Comparison of ENCODE assay signal across 9 mouse cellular contexts in genomic region chr2:163685761-163686200, GRCm38 (mm10). TPM values are rescaled to one million over a fixed set of nuclear protein-coding genes. Genes with fewer than 3 reads are reported as not detected.
A peak's percentile ranks its signal among the peaks of the same experiment; 100 is the strongest.
DNase-seq lines count a peak whose midpoint lies in the region; ATAC-seq lines count a peak whose summit lies in the region.
"Had no signal": no experiment of that assay in that cellular context is flagged by ENCODE, and none has a peak within 500 bp of the region (broad histone marks: within the 10 kb centered on the region; RNA-seq: fewer than 3 reads in every experiment).

No protein-coding gene starts in this region.

- no peak overlapping the region for H3K4me3 ChIP-seq in embryonic facial prominence, embryonic 13.5 days
- H3K4me3 ChIP-seq in embryonic facial prominence, embryonic 10.5 days, result no peak overlapping the region
- no peak overlapping the region for H3K4me3 ChIP-seq in limb, embryonic 13.5 days
- no peak overlapping the region for H3K4me3 ChIP-seq in stomach, embryonic 14.5 days (ENCODE audit: low read depth, low read length)
- H3K4me3 ChIP-seq: embryonic facial prominence, embryonic 12.5 days had no signal

- peaks cover 25% of the 10 kb centered on the region for H3K4me1 ChIP-seq in embryonic facial prominence, embryonic 13.5 days
- H3K4me1 ChIP-seq in embryonic facial prominence, embryonic 10.5 days, result peaks cover 25% of the 10 kb centered on the region
- peaks cover 18% of the 10 kb centered on the region for H3K4me1 ChIP-seq in limb, embryonic 13.5 days
- H3K4me1 ChIP-seq in stomach, embryonic 14.5 days (ENCODE audit: control insufficient read depth, insufficient read depth, low read length), result peaks cover 20% of the 10 kb centered on the region

- H3K4me2 ChIP-seq in embryonic facial prominence, embryonic 13.5 days, result peak overlapping the region; percentile 7; the same call in 1 of the 2 replicates
- no peak overlapping the region for H3K4me2 ChIP-seq in limb, embryonic 13.5 days (replicated peaks)
- H3K4me2 ChIP-seq in stomach, embryonic 14.5 days (replicated peaks; ENCODE audit: low read depth, low read length), result 0 out of 2 replicates have a peak overlapping the region, but pooled peaks have one; percentile 7
- H3K4me2 ChIP-seq: embryonic facial prominence, embryonic 12.5 days had no signal

- H3K9ac ChIP-seq in embryonic facial prominence, embryonic 13.5 days, result no peak overlapping the region
- H3K9ac ChIP-seq in limb, embryonic 13.5 days, result no peak overlapping the region
- H3K9ac ChIP-seq in stomach, embryonic 14.5 days (replicated peaks; ENCODE audit: low read depth, low read length), result no peak overlapping the region
- H3K9ac ChIP-seq: embryonic facial prominence, embryonic 12.5 days had no signal

- no peak for ATAC-seq in embryonic facial prominence, embryonic 13.5 days (ENCODE audit: insufficient number of reproducible peaks, insufficient read depth, low FRiP score, low TSS enrichment, low read depth)
- no peak for ATAC-seq in limb, embryonic 13.5 days (ENCODE audit: low FRiP score, low read depth)
- ATAC-seq in stomach, embryonic 14.5 days (ENCODE audit: insufficient number of reproducible peaks, insufficient read depth, low FRiP score, low read depth), result no peak; the same call in 1 of the 2 replicates
- ATAC-seq in erythroblast, adult 5-6 weeks (replicated peaks; ENCODE audit: low FRiP score, poor library complexity, severe bottlenecking), result no peak

- 48% methylated on average over 6 of the region's 6 CpGs for WGBS in embryonic facial prominence, embryonic 13.5 days
- WGBS in embryonic facial prominence, embryonic 10.5 days, result 82% methylated on average over 6 of the region's 6 CpGs
- WGBS in limb, embryonic 13.5 days, result 47% methylated on average over 6 of the region's 6 CpGs
- WGBS in stomach, embryonic 14.5 days, result 27% methylated on average over 6 of the region's 6 CpGs

- peak overlapping the region; percentile 48; the same call in 1 of the 2 replicates for H3K27ac ChIP-seq in embryonic facial prominence, embryonic 13.5 days
- H3K27ac ChIP-seq in embryonic facial prominence, embryonic 10.5 days (replicated peaks), result no peak overlapping the region
- peak overlapping the region; percentile 28; the same call in 1 of the 2 replicates for H3K27ac ChIP-seq in limb, embryonic 13.5 days
- peak overlapping the region; percentile 78; the same call in 1 of the 2 replicates for H3K27ac ChIP-seq in stomach, embryonic 14.5 days (ENCODE audit: low read length)

- no peak for DNase-seq in embryonic facial prominence, embryonic 10.5 days (ENCODE audit: low spot score)
- DNase-seq in urinary bladder, postnatal 14 days (ENCODE audit: low spot score), result peak; percentile 49
- no peak for DNase-seq in urinary bladder, postnatal 10 days (ENCODE audit: low spot score)
- peak; percentile 45 for DNase-seq in kidney, adult 18-20 months

- H3K27me3 ChIP-seq in embryonic facial prominence, embryonic 13.5 days, result no peaks in the 10 kb centered on the region
- H3K27me3 ChIP-seq in embryonic facial prominence, embryonic 10.5 days (replicated peaks; ENCODE audit: low read depth, poor library complexity, severe bottlenecking), result no peaks in the 10 kb centered on the region
- H3K27me3 ChIP-seq in limb, embryonic 13.5 days, result no peaks in the 10 kb centered on the region
- no peaks in the 10 kb centered on the region for H3K27me3 ChIP-seq in stomach, embryonic 14.5 days (ENCODE audit: control insufficient read depth, insufficient read depth, low read length)
- H3K27me3 ChIP-seq: embryonic facial prominence, embryonic 12.5 days had no signal

- no peaks in the 10 kb centered on the region for H3K36me3 ChIP-seq in embryonic facial prominence, embryonic 13.5 days
- no peaks in the 10 kb centered on the region for H3K36me3 ChIP-seq in embryonic facial prominence, embryonic 10.5 days (replicated peaks)
- H3K36me3 ChIP-seq in limb, embryonic 13.5 days, result no peaks in the 10 kb centered on the region
- H3K36me3 ChIP-seq in stomach, embryonic 14.5 days (ENCODE audit: control insufficient read depth, insufficient read depth, low read length), result no peaks in the 10 kb centered on the region
- H3K36me3 ChIP-seq: embryonic facial prominence, embryonic 12.5 days had no signal

- H3K9me3 ChIP-seq in embryonic facial prominence, embryonic 13.5 days, result no peaks in the 10 kb centered on the region
- no peaks in the 10 kb centered on the region for H3K9me3 ChIP-seq in embryonic facial prominence, embryonic 10.5 days
- no peaks in the 10 kb centered on the region for H3K9me3 ChIP-seq in limb, embryonic 13.5 days
- no peaks in the 10 kb centered on the region for H3K9me3 ChIP-seq in stomach, embryonic 14.5 days (ENCODE audit: control insufficient read depth, low read depth, low read length)
- H3K9me3 ChIP-seq: embryonic facial prominence, embryonic 12.5 days had no signal

RNA-seq across cellular contexts. Expression of gene Pkig, which starts 27.6 kb away (rescaled TPM):
- 105 and 113 TPM in 2 replicates for polyA plus RNA-seq in embryonic facial prominence, embryonic 13.5 days (2015; fragmentation: Nextera tagmentation; extraction: Ambion mirVana)
- 189 and 194 TPM in 2 replicates for polyA plus RNA-seq in embryonic facial prominence, embryonic 10.5 days (2016; fragmentation: Nextera tagmentation; extraction: Ambion mirVana)
- polyA plus RNA-seq in limb, embryonic 13.5 days (2015; fragmentation: Nextera tagmentation; extraction: Ambion mirVana), result 131 and 134 TPM in 2 replicates
- polyA plus RNA-seq in stomach, embryonic 14.5 days (2014; fragmentation: Nextera tagmentation; extraction: Ambion mirVana), result 105 and 110 TPM in 2 replicates
- total RNA-seq in erythroblast, adult 5-6 weeks (2015; ENCODE audit: low replicate concordance), result 15.0 and 25.0 TPM in 2 replicates
- total RNA-seq in erythroblast, adult 5-6 weeks (2017; ENCODE audit: low replicate concordance), result 23.4 and 25.2 TPM in 2 replicates

RNA-seq across cellular contexts. Expression of gene Serinc3, which starts 40.9 kb away (rescaled TPM):
- 26.4 and 35.6 TPM in 2 replicates for polyA plus RNA-seq in embryonic facial prominence, embryonic 13.5 days (2015; fragmentation: Nextera tagmentation; extraction: Ambion mirVana)
- 21.9 and 22.1 TPM in 2 replicates for polyA plus RNA-seq in embryonic facial prominence, embryonic 10.5 days (2016; fragmentation: Nextera tagmentation; extraction: Ambion mirVana)
- polyA plus RNA-seq in limb, embryonic 13.5 days (2015; fragmentation: Nextera tagmentation; extraction: Ambion mirVana), result 27.8 and 31.2 TPM in 2 replicates
- 46.2 and 52.7 TPM in 2 replicates for polyA plus RNA-seq in stomach, embryonic 14.5 days (2014; fragmentation: Nextera tagmentation; extraction: Ambion mirVana)
- 1,365 and 1,400 TPM in 2 replicates for total RNA-seq in erythroblast, adult 5-6 weeks (2015; ENCODE audit: low replicate concordance)
- total RNA-seq in erythroblast, adult 5-6 weeks (2017; ENCODE audit: low replicate concordance), result 1,814 and 2,055 TPM in 2 replicates

Comparison
In these comparisons a context has a peak if more than half of its experiments do, and no peak if none do; other contexts are left out.
1. DNase-seq: peak in urinary bladder, postnatal 14 days (single experiment) and kidney, adult 18-20 months (single experiment); none in embryonic facial prominence, embryonic 10.5 days (single experiment) and urinary bladder, postnatal 10 days (single experiment).